Mouse (Mus musculus) heart, postnatal 0 days (tissue): ENCODE measurements around the gene Csmd2. TPM values are rescaled to one million over a fixed set of nuclear protein-coding genes. Genes with fewer than 3 reads are reported as not detected.

Experiments
- ATAC-seq: fragments of 200-750 bp; cut with Nextera tagmentation; 2 replicates; pipeline ENCODE4 v1.8.0; 2017; ENCODE audit warnings: low read depth, moderate number of reproducible peaks, moderate library complexity; ENCODE audit not compliant: insufficient read depth
- DNase-seq: peaks from one replicate; pipeline ENCODE4 v3.0.0-alpha.2; 2016; ENCODE audit warnings: low spot score
- H3K27ac ChIP-seq: fragments of 300-500 bp; sonication (generic); 2 replicates; pipeline ENCODE4 v1.5.1; 2014; ENCODE audit warnings: low read depth, mild to moderate bottlenecking
- H3K27me3 ChIP-seq: fragments of 300-500 bp; sonication (generic); 2 replicates; pipeline ENCODE4 v1.6.1; 2014; ENCODE audit warnings: low read length, mixed read lengths; ENCODE audit not compliant: control insufficient read depth, insufficient read depth
- H3K36me3 ChIP-seq: fragments of 300-500 bp; sonication (generic); replicated peaks from 2 replicates; pipeline ENCODE4 v1.6.1; 2014; ENCODE audit warnings: low read length, mixed read lengths; ENCODE audit not compliant: control insufficient read depth, insufficient read depth
- H3K4me1 ChIP-seq: fragments of 300-500 bp; sonication (generic); 2 replicates; pipeline ENCODE4 v1.6.1; 2014; ENCODE audit warnings: antibody characterized with exemption; ENCODE audit not compliant: control insufficient read depth, insufficient read depth
- H3K4me2 ChIP-seq: fragments of 300-500 bp; sonication (generic); 2 replicates; pipeline ENCODE4 v1.6.1; 2014; ENCODE audit warnings: low read depth, mild to moderate bottlenecking, low read length, moderate library complexity
- H3K4me3 ChIP-seq: fragments of 300-500 bp; sonication (generic); 2 replicates; pipeline ENCODE4 v1.5.1; 2014; ENCODE audit warnings: low read depth, low read length
- H3K9ac ChIP-seq: fragments of 300-500 bp; sonication (generic); replicated peaks from 2 replicates; pipeline ENCODE4 v1.6.1; 2014; ENCODE audit warnings: low read depth, low read length, mixed read lengths
- H3K9me3 ChIP-seq: fragments of 300-500 bp; sonication (generic); replicated peaks from 2 replicates; pipeline ENCODE4 v1.6.1; 2016; ENCODE audit warnings: low read length; ENCODE audit not compliant: control insufficient read depth
- CTCF ChIP-seq: IDR thresholded peaks from 2 replicates; pipeline ENCODE4 v1.5.1; 2016; ENCODE audit warnings: antibody characterized with exemption, control low read depth, low read depth
- EP300 ChIP-seq: IDR thresholded peaks from 2 replicates; pipeline ENCODE4 v1.6.1; 2016; ENCODE audit warnings: antibody characterized with exemption, low read depth
- WGBS: fragments of 180-500 bp; shearing (Covaris S2); extraction: QIAGEN DNeasy Blood & Tissue Kit; methylation state at CpG from one replicate; pipeline ENCODE4 v1.1.7; 2014; 5-methylcytosine and 5-hydroxymethylcytosine counted together
- polyA plus RNA-seq: library from polyadenylated mRNA; unstranded; fragments of >200 nt; fragmentation: Nextera tagmentation; extraction: Ambion mirVana; gene quantifications from 2 replicates; pipeline ENCODE4 v1.2.1, GENCODE M21; 2015
- total RNA-seq: library from RNA; depleted of rRNA; stranded (reverse); fragments of >200 nt; gene quantifications from 2 replicates; pipeline ENCODE4 v1.2.3, GENCODE M21; 2014; ENCODE audit warnings: low replicate concordance; rRNA removed

The Csmd2 gene
- total and polyA plus RNA-seq, 2 experiments from 2014 or later: 0.01 TPM; not detected in 1

DNA sequence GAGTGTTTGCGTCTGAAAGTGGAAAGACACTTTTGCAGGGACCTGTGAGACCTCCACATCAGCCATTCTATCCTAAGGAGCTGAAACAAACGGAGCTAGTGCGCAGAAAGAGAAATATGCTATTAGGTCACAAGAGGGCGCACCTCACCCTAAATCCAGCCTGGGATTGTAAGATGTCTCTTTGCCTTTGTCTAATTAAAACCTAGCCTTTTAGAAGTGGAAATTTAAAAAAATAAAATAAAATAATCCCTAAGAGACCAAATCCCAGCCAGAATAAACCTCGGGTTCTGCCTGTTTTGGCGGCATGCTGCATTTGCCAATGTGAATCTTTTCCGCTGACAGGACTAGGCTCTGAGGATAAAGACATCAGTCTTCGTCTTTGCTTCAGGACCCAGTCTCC is 625.7 kb downstream of the Csmd2 start:
- H3K27me3 ChIP-seq: peaks cover 21% of the 10 kb centered on the region
- no peak overlapping the region for H3K4me2 ChIP-seq
- no peaks in the 10 kb centered on the region for H3K9me3 ChIP-seq
- H3K4me3 ChIP-seq: no peak overlapping the region
- TF ChIP-seq EP300 (no peak), CTCF (peak; percentile 72)
- DNase-seq (peak; percentile 61), ATAC-seq (no peak)
- WGBS: 20% methylated on average over 8 of the region's 8 CpGs
- H3K9ac ChIP-seq: no peak overlapping the region
- H3K36me3 ChIP-seq: no peaks in the 10 kb centered on the region
- H3K4me1 ChIP-seq: 0 out of 2 replicates have a peak, but pooled peaks cover 3% of the 10 kb centered on the region
- no peak overlapping the region for H3K27ac ChIP-seq

DNA sequence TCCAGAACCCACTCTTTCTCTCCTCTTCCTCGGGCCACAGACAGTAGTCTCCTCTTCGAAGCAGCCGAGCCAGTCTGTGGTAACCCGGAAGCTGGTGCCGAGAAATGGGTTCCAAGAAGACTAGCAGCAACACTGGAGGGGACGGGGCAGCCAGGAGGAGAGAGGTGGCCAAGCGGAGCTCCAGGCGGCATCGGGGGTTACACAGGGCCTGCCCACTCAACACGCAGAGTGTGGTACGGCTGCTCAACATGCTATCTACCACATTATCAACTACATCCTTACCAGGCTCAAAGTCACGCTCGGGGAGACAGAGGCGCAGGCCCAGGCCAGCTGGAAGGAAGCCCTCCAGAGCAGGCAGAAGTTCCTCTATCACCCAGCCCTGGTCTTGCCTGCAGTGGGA is 628.1 kb downstream of the Csmd2 start:
- TF ChIP-seq CTCF (no peak), EP300 (no peak)
- Histone ChIP-seq H3K4me3 (no peak overlapping the region), H3K9me3 (no peaks in the 10 kb centered on the region), H3K27me3 (peaks cover 22% of the 10 kb centered on the region), H3K27ac (no peak overlapping the region), H3K4me1 (no peaks in the 10 kb centered on the region), H3K9ac (no peak overlapping the region), H3K36me3 (no peaks in the 10 kb centered on the region), H3K4me2 (no peak overlapping the region; the same call in 1 of the 2 replicates)
- ATAC-seq: no peak
- WGBS: 82% methylated on average over 14 of the region's 14 CpGs
- DNase-seq: no peak

Other genes with a start within 250 kb of the Csmd2 start
- gene CK137956, start 16.9 kb upstream of the Csmd2 start, total RNA-seq: not detected in 2 replicates
- not detected in 2 replicates for gene CK137956, start 16.9 kb upstream of the Csmd2 start, polyA plus RNA-seq